Mouse (Mus musculus) testis, postnatal 10 days (tissue): ENCODE measurements around the gene Olfr56.
A peak's percentile ranks its signal among the peaks of the same experiment; 100 is the strongest.

Experiments
- DNase-seq: peaks from one replicate; pipeline ENCODE4 v3.0.0; 2021; ENCODE audit warnings: low spot score

Gene Olfr56

DNA sequence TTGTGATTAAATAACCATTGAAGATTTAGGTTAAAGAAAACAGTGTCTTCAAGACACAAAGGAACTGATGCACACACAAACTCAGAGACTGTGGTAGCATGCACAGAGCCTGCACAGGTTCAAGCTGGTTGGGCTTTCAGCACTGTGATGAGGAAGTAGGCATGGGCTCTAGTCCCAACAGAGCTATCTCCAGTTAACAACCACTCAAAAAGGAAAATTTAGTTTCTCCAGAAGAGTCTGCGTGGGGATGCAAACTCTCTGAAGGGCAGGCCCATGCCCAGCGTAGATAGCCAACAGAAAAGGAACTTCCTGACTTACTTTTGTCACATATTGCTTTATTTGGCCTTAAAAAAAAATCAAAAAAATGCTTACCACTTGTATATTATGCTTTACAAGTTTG is 114.1 kb downstream of the Olfr56 start:
- DNase-seq, result no peak

GRCm38 (mm10) chr11:49093861-49094660 is 115.4 kb downstream of the Olfr56 start:
- DNase-seq, result no peak

DNA sequence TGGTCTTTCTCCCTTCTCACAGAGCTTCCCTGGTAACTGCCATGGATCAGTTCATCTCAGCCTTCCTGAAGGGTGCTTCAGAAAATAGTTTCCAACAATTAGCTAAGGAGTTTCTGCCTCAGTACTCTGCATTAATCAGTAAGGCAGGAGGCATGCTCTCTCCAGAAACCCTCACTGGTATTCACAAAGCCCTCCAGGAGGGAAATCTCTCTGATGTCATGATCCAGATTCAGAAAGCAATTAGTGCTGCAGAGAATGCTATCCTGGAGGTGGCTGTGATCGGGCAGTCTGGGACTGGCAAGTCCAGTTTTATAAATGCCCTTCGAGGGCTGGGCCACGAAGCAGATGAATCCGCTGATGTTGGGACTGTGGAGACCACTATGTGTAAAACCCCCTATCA is 116.7 kb downstream of the Olfr56 start:
- DNase-seq, result no peak

DNA sequence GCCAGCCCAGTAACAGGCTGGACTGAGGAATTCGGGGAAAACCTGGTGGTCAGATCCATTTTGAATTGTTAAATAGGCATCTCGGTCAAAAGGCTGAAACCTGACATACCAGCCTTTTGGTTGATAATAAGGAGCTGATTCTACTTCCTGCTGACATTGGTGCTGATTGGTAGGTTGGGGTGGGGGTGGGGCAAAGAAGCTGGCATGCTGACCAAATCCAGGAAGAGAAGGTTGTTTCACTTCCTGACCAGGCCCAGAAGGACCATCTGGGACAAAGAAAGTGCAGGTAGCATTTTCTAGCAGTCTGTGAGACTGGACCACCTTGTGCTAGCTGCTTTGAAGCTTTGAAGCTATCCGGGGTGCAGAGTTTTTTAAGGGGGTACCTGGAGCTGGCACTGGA is 121.7 kb downstream of the Olfr56 start:
- no peak for DNase-seq

- DNase-seq, result no peak
These were observed 122.8 kb downstream of the Olfr56 start for GRCm38 (mm10) chr11:49101500-49101899.

- DNase-seq, result peak; percentile 96
These were observed 124.5 kb downstream of the Olfr56 start for GRCm38 (mm10) chr11:49103047-49103693.

GRCm38 (mm10) chr11:49105752-49106151 is 127.1 kb downstream of the Olfr56 start:
- no peak for DNase-seq

DNA sequence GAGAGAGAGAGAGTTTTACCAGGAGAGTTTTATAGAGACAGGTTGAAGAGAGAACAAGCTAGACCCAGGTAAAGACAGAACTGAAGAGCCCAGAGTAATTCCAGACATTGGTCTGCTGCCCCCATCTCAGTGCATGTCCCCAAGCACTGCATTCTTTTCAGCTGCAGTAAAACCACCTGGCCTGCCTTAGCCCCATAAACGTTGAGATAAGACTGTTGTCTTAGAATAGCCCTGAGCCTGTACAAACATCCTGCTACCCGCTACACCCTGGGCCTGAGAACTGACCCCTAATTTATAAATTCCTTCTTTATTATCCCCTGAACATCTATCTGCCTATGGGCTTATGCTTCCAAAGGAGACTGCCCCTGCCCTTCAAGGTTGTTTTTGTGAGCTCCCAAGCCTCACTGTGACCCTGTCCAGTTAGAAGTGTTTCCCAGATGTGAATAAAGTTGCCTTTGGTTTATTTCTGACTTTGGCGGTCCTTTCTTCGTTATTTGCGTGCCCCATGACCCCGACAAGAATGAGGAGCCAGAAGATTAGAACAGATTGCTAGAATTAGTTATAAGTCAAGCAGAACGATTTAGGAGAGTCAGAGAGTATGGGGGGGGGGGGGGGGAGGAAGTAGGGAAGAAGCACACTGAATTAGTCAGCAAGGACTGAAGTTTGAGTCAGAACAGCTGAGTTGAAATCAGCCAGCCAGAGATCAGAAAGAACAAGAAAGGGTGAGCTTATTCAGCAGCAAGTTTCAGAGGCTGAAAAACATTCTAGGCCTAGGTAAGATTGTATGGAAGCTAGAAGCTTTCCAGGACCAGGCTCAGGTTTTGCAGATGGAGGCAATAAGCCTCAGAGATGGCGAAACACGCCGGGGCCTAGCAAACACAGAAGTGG is 129.2 kb downstream of the Olfr56 start:
- no peak for DNase-seq

GRCm38 (mm10) chr11:49108833-49109232 is 130.1 kb downstream of the Olfr56 start:
- peak; percentile 55 for DNase-seq

DNA sequence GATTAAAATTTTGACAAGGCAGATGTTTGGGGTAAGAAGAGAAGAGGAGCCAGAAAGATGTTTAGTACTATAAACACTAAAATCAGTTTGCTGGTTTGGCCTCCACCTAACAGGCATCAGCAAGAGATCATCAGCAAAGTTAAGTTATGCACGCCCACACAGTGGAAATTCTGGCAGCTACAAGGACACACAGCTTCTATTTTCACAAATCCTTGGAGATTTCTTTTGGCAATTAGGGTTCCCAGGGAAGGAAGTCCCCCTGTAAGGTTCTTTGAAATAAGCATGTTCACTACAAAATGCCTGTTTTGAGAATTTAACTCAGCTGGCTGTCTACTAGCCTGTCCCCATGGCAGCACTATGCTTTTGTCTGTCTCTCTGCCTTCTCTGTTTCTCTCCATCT is 132.3 kb downstream of the Olfr56 start:
- DNase-seq, result no peak

GRCm38 (mm10) chr11:49112624-49113219 is 134.0 kb downstream of the Olfr56 start:
- DNase-seq, result no peak

DNA sequence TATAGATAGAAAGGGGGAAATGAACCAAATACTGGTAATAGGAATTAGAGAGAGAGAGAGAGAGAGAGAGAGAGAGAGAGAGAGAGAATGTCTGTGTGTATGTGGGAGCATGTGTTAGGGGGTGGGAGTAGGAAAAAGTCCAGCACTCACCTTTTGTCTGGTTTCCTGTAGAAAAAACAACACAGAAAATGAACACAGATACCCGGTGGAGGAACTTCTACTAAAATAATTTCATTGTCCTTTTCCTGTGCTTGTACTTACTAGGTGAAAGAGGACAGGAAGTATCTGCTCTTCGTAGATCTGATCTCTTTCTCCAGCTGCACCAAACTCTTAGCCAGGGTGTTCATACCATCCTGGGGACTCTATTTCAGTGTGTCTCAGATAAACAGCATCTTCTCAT is 135.5 kb downstream of the Olfr56 start:
- no peak for DNase-seq

GRCm38 (mm10) chr11:49114774-49115173 is 136.1 kb downstream of the Olfr56 start, which contains the start of gene Olfr1396:
Gene Olfr1396 (minus strand): TSS chr11:49114874.
- DNase-seq, result no peak

- DNase-seq, result no peak
These were observed 140.9 kb downstream of the Olfr56 start for GRCm38 (mm10) chr11:49119635-49120034.

DNA sequence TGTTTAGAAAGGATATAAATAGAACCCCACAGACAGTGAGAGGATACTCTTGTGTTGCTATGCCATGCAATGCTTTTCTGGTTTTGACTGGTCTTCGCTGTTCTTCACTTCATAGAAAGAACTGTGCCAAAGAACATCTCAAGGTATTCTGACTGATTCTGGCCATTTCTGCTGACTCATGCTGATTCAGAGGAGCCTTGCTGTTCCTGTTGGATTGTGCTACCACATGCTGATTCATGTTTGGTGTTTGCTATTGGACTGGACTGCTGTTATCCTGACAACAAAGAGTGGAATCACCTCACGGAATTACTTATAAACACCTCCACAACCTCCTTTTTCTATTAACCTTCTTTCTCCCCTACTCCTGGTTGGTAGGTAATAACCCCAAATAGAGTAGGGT is 145.5 kb downstream of the Olfr56 start:
- DNase-seq, result no peak

GRCm38 (mm10) chr11:49141974-49142373 is 163.3 kb downstream of the Olfr56 start, which contains the start of gene Olfr1395:
Gene Olfr1395 (plus strand): TSS chr11:49142274.
- DNase-seq, result no peak

DNA sequence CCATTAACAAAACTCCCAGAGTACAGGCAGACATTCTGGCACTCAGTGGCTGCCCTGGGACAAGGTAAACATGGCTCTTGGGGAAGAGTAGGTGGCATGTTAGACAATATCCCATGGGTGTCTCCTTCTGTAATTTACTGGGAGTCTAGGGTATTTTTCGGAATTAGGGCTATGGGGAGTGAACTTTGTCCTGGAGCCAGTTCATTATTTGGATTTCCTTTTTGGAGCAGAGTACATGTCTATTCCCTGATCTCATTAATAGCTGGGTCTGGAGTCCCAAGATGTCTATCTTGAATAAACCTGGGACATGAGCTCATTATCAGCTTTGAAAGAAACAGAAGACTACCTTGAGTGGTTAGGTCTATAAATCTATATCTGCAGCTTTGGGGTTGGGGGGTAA is 175.4 kb downstream of the Olfr56 start, which contains the start of gene Olfr1394:
Gene Olfr1394, plus strand, starts transcription at position 301 of the 400 bp plus-strand sequence.
- no peak for DNase-seq

- DNase-seq, result no peak
These were observed 178.4 kb downstream of the Olfr56 start for GRCm38 (mm10) chr11:49156821-49157814.

GRCm38 (mm10) chr11:49168839-49169611 is 190.3 kb downstream of the Olfr56 start:
- DNase-seq, result peak; percentile 43

DNA sequence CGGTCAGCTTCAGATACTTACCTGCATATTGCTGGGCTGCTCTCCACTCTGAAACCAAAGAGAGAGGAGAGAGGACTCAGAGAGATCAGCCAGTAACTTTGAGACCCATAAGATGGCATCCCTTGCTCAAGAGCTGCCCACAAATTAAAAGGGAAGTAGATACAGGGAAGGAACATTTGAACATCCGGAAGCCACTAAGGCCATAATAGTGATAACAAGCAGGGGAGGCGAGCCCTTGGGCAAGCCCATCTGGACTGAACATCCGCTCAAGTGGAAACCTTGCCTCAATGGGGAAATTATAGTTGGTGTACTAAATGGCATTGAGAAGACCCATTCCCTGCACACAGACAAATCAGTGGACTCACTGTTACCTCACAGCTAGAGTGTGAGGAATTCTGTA is 191.9 kb downstream of the Olfr56 start:
- no peak for DNase-seq
